Mouse (Mus musculus) left cerebral cortex, postnatal 25 days (tissue): ENCODE results near the gene 6430571L13Rik. TPM values are rescaled to one million over a fixed set of nuclear protein-coding genes. Genes with fewer than 3 reads are reported as not detected.
"Not testable (repeated sequence)": the region's sequence is repeated elsewhere in the genome, so short reads cannot be mapped to it uniquely, and the experiment has no call there.

ENCODE experiments used
- DNase-seq, 2 experiments: peaks; one replicate each; pipeline ENCODE4 v3.0.0; 2022; ENCODE audit warnings: low spot score in 2 of 2, mixed read lengths in 1 of 2
- intact Hi-C: fragments of 180-260 bp; cut with DNase I; formaldehyde crosslinking; loops from one replicate; pipeline ENCODE4 v1.15.1; 2025
- total RNA-seq, 2 experiments: library from RNA; stranded (reverse); gene quantifications; 2 replicates each; pipeline ENCODE4 v1.2.3; 2021

Gene 6430571L13Rik
- total RNA-seq, 2 experiments from 2014 or later: 3.7 to 4.0 TPM

DNA sequence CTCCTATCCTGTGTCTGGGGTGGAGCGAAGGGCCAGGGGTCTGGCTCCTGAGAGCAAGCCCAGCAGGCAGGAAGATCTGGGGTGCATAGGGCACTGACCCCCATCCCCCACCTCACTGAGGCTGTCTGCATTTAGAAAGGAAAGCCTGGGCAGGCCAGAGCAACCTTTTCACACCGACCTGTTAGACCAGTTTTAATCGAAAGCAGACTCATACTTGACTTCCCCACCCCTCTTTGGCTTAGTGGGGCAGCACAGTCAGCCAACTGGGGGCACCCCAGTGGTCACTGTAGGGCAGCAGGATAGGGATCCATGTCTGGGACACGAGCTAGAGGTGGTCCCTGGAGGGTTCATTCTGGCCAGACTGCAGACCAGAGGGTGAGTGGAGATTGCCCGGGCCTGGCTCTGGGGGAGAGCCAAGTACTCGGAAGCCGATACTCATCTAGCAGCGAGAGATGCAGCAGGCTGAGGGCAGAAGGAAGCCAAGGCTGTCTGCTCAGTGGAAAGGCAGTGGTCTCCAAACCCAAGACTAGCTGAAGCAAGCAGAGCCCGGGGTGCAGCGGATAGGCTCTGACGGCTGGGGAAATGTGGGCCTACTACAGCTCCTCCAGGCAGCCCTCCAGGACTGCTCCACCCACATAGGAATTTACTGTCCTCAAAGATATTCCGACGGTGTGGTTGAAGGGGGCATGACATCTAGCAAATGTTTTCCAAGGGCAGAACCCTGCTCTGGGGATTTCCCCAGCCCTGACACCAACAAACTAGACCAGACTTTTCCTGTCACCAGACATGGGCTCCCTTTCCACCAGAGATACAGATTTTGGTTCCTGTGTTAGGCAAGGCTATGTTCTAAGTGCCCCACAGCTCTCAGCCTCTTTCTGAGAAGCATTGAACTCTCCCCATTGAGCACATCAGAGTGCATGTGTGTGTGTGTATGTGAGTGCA is 34.5 kb upstream of the 6430571L13Rik start:
- intact Hi-C loops: no loop called here
- no peak for DNase-seq

DNA sequence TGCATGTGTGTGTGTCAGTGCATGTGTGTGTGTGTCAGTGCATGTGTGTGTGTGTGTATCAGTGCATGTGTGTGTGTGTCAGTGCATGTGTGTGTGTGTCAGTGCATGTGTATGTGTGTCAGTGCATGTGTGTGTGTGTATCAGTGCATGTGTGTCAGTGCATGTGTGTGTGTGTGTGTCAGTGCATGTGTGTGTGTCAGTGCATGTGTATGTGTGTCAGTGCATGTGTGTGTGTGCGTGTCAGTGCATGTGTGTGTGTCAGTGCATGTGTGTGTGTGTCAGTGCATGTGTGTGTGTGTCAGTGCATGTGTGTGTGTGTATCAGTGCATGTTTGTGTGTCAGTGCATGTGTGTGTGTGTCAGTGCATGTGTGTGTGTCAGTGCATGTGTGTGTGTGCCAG is 33.7 kb upstream of the 6430571L13Rik start:
- intact Hi-C loops, DNase-seq: not testable (repeated sequence)

DNA sequence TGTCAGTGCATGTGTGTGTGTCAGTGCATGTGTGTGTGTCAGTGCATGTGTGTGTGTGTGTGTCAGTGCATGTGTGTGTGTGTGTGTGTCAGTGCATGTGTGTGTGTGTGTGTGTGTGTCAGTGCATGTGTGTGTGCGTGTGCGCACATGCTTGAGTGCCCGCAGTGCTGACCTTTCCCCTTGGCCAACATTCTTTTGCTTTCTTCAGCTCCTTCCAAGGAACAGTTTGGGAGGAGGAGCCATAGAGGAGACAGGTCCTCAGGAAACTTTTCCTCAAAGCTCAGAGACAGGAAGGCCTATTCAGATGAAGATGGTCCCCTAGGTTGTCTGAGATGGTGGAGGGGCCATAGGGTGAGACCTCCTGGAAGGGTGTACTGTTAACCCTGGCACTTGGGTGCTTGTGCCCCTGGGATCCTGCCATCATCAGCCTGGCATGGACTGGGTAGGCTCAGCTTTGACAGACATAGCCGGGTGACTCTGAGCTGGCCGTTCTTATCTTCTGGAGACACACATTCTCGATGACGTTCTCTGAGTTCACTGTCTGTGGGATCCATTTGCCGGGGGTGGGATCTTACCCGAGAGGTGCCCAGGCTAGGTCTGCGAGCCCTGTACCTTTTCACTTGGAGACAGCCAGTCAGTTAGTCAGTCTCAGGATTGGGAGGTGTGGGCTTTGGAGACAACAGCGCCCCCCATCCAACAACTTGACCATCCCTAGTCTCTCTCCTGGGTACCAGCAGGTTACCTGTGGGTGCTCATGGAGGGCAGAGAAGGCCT is 33.1 kb upstream of the 6430571L13Rik start:
- intact Hi-C loops: no loop called here
- DNase-seq: no peak

DNA sequence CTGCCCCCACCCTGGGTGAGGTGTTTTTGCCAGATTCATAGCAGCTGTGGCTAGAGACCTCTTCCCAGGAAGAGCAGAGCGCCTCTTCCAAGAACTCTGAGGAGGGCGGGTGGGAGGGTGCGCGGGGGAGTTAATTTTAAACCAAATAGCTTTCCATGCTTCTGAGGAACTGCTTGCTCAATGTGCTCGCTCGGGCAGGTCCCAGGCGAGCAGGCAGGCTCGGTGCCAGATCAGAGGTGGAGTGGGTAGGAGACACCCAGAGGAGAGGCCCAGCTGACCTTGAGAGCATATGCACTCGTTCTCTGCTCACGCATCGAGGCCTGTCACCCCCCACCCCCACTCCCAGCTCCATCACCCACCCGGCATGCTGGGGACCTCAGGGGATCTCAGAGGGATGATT is 32.5 kb upstream of the 6430571L13Rik start:
- intact Hi-C loops: no loop called here
- peak in 1 of 2 experiments; percentile 35 for DNase-seq

DNA sequence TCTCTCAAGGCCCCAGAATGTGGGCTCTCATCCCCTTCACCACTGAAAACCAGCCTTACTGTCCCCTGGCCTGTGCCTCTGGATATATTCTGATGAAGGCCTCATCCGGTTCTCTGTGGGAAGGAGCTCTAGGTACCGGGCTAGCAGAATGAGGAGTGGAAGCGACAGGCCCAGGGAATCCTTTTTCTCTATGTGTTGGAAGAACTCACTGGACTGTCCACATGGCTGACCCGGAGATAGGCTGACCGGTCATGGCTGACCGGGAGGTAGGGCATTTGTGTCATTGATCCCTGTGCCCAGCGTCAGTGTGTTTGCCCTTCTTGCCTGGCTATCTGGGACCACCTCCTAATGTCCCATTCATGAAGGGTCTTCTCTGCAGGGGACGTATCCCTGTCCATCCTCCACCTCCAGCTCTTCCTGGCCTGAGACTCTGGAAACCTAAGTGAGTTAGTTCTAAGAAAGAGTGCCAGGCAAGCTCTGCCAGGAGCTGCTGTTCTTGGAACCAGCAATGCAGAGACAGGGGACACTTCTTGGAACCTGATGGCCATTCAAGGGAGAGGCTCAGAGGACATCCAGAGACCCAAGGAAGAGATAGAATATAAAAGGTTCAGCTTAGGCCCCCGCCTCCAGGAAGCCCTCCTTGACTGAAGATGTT is 31.9 kb upstream of the 6430571L13Rik start:
- intact Hi-C loops: no loop called here
- DNase-seq: peak in 1 of 2 experiments; percentile 13

DNA sequence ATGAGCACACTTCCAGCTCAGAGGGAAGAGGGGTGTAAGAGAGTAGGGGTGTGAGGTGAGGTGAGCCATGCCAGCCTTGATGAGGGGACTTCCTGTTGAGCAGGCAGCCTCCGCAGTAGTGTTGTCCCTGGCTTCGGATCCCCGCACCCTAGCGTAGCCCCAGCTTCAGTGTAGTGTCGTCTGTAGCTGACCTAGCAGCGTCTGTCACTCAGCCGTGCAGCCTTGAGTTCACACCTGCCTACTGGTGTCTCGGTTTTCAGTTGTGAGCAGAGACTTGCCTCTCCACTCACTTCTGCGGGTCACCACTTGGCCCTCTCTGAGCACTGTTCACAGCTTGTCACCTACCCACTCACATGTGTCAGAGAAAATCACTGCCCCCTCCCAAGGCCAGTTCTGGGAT is 31.2 kb upstream of the 6430571L13Rik start:
- no peak for DNase-seq
- intact Hi-C loops: no loop called here

DNA sequence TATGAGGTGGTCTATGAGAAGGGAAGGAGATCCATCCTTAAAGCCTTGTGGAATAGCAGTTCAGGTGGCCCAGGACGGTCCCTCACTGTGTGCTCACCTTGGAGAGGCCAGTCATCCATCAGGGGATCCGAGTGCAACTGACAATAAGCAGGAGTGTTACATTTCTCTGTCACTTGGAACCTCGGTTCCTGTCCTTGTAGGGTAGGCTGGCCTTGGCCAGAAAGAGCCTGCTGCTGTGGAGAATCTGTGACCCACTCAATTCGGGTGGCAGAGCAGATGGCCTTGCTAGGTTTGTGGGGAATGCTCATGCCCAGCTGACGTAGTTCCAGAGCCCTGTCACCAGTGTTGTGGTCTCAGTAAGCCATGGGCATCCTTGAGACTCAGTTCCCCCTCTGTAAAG is 30.8 kb upstream of the 6430571L13Rik start:
- intact Hi-C loops: no loop called here
- no peak for DNase-seq

DNA sequence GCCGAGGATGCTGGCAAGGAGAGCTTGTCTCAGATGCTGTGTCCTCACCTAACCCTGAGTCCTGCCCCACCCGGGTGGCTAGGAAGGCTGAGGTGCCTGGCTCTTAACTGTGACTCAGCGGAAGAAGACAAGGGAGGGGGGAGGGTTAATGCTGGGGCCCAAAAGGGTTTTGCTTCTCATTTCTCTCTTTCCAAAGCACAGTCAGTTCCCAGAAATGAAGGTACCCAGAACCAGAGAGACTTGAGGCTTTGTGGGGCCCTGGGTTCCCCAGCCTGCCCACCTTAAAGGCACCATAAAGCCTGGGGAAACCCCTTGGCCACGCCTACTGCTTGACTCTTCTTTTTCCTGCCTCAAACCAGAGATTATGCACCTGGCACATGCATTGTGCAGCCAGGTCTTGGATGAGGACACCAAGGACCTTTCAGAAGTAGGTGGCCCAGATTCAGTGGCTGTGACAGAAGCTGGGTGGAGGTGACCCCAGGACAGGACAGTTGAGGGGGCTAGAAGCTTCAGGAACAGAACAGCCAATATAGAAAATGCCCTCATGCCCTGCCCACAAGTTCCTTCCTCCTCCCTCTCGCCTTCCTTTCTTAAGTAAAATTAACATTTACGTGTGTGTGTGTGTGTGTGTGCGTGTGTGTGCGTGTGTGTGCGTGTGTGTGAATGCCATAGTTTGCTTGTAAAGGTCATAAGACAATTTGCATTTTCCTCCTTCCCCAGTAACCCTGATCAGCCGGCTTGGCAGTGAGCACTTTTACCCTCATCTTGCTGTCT is 27.4 kb upstream of the 6430571L13Rik start:
- intact Hi-C loops: no loop called here

DNA sequence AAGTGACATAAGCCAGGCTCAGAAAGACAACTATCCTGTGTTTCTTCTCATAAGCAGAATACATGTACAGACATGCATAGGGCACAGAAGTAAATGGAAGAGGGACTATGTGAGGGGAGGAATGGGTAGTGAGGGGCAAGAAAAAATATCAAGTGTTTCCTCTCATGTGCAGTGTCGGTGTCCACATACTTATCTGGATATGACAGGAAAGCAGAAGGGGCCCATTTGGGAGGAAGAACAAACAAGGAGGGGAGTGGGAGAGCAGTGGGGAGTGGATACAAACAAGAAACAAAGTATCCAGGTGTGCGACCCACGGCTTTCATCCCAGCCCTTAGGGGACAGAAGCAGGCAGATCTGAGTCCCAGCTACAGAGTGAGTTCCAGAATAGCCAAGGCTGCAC is 26.5 kb upstream of the 6430571L13Rik start:
- intact Hi-C loops: no loop called here
- DNase-seq: no peak

More for the DNA sequence above, 27.4 kb upstream of the 6430571L13Rik start:
- DNase-seq: no peak

DNA sequence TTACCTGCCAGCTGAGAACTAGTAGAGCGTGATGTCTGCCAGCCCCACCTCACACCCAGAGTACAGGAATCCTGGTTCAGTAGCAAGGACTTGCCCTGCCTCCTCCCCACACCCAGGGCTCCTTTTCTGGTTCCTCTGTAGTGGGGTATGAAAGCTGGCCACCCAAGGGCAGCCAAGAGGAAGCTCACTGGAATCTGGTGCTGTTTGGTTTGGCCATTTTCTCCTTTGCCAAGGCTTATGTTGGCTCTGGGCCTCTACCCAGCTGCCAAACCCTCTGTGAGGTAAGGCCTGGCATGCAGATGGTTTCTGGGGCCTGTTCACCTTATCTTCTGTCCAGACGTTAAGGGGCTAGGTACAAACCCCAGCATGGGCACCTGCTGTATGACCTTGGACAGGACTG is 24.6 kb upstream of the 6430571L13Rik start:
- intact Hi-C loops: no loop called here
- DNase-seq: no peak

DNA sequence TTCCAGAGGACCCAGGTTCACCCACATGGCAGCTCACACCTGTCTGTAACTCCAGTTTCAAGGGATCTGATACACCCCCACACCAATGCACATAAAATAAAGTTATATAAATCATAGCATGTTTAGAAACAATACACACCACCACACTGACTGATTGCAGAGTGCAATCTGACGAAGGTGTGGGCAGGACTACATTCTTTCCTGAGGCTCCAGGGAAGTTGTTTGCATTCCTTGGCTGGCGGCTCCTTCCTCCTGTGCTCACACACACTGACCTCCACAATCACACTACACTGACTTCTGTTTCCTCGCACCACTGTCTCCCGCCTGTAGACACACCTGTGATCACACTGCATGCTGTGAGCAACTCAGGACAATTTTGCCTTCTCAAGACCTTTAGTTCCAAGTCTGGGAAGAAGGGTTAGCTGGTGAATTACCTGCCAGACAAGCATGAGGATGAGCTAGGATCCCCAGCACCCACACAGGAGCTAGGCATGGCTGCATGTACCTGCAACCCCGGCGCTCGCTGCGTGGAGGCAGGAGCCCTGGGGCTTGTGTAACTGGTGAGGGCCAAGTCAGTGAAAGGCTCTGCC is 17.8 kb upstream of the 6430571L13Rik start:
- DNase-seq: no peak
- intact Hi-C loops: no loop called here

DNA sequence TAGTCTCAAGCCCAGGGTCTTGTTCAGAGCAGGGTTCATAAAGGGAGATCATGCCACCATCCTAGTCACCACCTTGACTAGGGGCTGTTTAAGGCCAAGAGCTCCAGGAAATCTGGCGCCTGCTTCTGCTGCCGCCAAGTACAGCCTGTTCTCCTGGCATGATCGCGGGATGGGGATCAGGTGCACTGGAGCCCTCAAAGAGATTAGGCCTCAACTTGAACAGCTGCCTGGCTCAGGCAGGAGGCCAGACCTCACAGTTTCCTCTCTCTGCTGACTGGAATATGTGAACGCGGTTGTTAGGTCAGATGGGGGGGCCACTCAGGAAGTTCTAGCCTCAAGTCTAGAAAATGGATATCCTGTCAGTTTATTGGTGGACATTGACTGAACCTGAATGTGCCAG is 16.8 kb upstream of the 6430571L13Rik start:
- DNase-seq: peak in 1 of 2 experiments; percentile 25
- intact Hi-C loops: no loop called here

DNA sequence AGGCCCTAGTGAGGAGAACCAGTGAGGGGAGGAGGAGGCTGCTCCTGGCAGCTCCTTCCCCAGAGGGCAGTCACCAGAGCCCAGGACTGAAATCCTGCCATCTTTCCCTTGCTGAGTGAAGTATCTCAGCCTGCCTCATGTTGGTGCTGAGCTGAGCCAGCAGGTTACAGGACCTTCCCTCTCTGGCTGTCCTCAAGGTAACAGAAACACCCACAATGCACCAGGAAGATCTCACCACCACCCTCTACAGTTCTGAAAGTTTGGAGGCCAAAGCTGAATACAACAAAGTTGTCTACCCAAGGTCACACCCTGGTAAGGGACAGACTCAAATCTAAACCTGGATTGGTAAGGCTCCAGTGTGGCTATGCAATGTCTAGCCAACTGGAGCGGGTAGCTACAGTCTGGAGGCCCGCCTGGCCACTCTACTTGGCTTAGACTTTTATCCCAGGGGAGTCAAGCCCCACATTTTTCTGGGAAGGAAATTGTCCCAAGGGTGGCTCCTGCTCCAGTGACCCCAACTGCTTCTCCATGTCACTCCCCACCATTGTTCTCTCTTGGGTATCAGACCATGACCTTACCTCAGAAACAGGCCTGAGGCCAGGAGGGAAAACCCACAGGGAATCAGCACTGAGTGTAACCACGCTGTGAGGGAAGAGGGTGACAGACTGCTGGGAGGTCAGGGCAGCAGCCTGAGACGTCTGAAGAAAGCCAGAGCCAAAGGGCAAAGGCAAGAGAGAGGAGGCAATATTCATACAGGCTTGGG is 15.4 kb upstream of the 6430571L13Rik start:
- intact Hi-C loops: no loop called here
- no peak for DNase-seq

DNA sequence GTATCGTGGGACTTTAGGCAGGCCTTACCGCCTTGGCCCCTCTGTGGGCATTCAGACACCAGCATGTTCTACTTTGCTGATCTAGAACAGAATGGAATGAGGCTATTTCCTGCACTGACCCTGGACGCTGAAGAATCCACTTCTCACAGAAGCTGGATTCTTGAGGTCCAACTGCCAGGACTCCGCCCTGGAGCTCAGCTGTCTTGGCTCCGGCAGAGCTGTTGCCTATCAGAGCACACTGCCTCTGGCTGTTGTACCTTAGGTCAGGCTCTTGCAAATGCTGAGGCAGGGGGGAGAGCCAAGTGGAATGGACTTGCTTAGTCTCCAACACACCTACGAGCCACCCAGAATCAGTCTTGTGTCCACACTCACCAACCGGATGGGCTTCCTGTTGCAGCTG is 14.5 kb upstream of the 6430571L13Rik start:
- intact Hi-C loops: no loop called here
- no peak for DNase-seq

DNA sequence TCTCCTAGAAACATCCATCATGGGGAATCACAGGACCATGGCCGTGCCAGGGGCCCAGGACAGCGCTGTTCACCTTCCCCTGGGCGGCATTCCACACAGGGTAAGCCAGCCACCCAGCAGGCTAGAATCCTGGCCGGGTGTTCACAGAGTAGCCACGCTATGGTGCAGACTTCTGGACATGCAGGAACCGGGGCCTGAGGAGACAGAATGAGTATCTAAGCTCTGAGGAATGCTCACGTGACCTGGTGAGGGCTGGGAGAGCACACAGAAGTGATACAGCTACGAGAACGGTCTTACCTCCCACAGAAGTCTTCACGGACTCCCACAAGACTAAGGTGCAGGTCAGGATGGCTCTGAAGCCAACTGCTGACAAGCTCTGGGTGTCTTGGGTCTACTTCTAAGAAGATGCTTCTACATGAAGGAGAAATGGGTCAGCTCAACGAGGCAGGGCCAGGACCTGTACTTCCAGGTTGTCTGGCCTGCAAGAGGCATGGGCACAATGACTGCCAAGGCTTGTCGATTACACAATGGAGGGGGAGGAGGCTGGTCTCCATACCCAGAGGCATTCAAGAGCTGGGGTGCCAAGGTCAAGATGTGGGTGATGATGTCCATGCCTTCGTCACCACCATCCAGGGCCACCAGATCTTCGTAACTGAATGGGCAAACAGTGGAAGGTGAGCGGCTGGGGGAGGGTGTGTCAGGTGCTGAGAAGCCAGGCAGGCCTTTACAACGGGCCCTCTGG is 12.4 kb upstream of the 6430571L13Rik start:
- intact Hi-C loops: no loop called here
- no peak for DNase-seq

DNA sequence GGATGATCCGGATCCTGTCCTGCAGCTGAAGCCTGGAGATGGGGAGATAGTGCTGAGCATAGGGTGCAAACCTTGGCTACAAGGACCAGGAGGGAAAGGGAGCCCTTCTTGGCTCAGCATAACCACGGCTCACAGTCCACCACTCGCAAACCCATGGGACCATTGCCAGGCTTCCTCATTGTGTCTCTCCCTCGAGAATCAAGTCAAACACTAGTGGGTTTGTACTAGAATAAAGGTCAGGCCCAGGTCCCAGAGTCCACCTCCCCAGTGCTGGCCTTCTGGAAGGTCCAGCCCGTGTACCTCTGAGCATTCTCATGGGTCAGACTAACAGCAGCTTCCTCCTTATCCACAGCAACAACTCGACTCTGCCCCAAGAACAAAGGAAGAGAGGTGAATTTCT is 9.6 kb upstream of the 6430571L13Rik start:
- no peak for DNase-seq
- intact Hi-C loops: no loop called here

DNA sequence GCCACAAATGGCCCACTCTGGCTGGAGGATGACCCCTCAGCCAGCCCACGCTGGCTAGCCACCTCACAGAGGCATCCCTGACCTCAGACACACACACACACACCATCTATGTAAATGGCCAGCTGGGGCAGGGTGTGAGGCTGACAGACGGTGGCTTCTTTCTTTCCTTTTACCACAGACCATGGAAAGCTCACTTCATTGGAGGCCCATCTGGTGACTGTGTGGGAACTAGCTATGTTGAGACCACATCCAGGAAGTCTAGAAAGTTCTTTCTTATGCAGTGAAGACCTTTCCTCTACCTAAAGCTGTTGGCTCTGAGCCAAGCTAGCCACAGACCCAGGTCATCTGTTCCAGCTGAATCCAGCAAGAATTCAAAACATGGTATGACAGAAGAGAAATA is 6.7 kb upstream of the 6430571L13Rik start:
- intact Hi-C loops: no loop called here
- no peak for DNase-seq

DNA sequence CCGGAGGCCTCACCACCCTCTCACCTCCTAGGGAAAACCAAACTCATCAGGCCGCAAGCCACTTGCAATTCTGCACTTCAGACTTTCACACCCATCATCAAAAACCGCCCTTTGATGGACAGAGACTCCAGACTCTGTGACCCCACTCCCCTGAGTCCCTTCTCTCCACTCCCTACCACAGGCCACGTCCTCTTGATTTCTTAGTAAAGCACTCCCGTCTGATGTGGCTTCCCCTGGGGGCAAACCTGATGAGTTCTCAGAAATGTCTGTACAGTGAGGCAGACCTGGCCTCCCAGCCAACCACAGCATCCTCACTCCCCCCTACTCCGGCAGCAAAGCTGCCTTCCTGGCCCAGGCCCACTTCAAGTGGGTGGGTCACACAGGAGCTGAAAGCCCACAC is 6.0 kb upstream of the 6430571L13Rik start:
- no peak for DNase-seq
- intact Hi-C loops: no loop called here
